Mouse (Mus musculus): ENCODE data around the gene Dnah17.

Dnah17 gene

GRCm38 (mm10) chr11:118023475-118023874, 107.0 kb downstream of the Dnah17 start:
- no peak for DNase-seq (ENCODE audit: low spot score)

GRCm38 (mm10) chr11:118021806-118022205, 108.6 kb downstream of the Dnah17 start:
- peak; percentile 55 for DNase-seq (ENCODE audit: low spot score)

- DNase-seq (ENCODE audit: low spot score): no peak
Observed at GRCm38 (mm10) chr11:118018328-118018727, 112.1 kb downstream of the Dnah17 start.

GRCm38 (mm10) chr11:118015381-118016145, 114.9 kb downstream of the Dnah17 start:
- DNase-seq (ENCODE audit: low spot score): no peak

- DNase-seq (ENCODE audit: low spot score): no peak
Observed at GRCm38 (mm10) chr11:118014391-118014995, 115.9 kb downstream of the Dnah17 start.

- DNase-seq (ENCODE audit: low spot score): no peak
Observed at GRCm38 (mm10) chr11:118013339-118013738, 117.1 kb downstream of the Dnah17 start.

GRCm38 (mm10) chr11:118012595-118012994, 117.8 kb downstream of the Dnah17 start:
- DNase-seq (ENCODE audit: low spot score): no peak

GRCm38 (mm10) chr11:118009865-118010571, 120.4 kb downstream of the Dnah17 start:
- DNase-seq (ENCODE audit: low spot score): no peak

- DNase-seq (ENCODE audit: low spot score): no peak
Observed at GRCm38 (mm10) chr11:118008843-118009242, 121.6 kb downstream of the Dnah17 start.

GRCm38 (mm10) chr11:118008144-118008805, 122.2 kb downstream of the Dnah17 start:
- DNase-seq (ENCODE audit: low spot score): no peak

GRCm38 (mm10) chr11:118007460-118008143, 122.8 kb downstream of the Dnah17 start:
- no peak for DNase-seq (ENCODE audit: low spot score)

GRCm38 (mm10) chr11:118004217-118004616, 126.2 kb downstream of the Dnah17 start:
- no peak for DNase-seq (ENCODE audit: low spot score)

GRCm38 (mm10) chr11:118003718-118004117, 126.7 kb downstream of the Dnah17 start:
- no peak for DNase-seq (ENCODE audit: low spot score)

- no peak for DNase-seq (ENCODE audit: low spot score)
Observed at GRCm38 (mm10) chr11:118003176-118003575, 127.3 kb downstream of the Dnah17 start.

- DNase-seq (ENCODE audit: low spot score): no peak
Observed at GRCm38 (mm10) chr11:118000565-118001215, 129.7 kb downstream of the Dnah17 start.

- DNase-seq (ENCODE audit: low spot score): no peak
Observed at GRCm38 (mm10) chr11:118000083-118000482, 130.4 kb downstream of the Dnah17 start.

GRCm38 (mm10) chr11:117999260-117999934, 131.0 kb downstream of the Dnah17 start:
- no peak for DNase-seq (ENCODE audit: low spot score)

- DNase-seq (ENCODE audit: low spot score): no peak
Observed at GRCm38 (mm10) chr11:117998356-117998755, 132.1 kb downstream of the Dnah17 start.

GRCm38 (mm10) chr11:117997085-117997484, 133.3 kb downstream of the Dnah17 start:
- DNase-seq (ENCODE audit: low spot score): no peak

GRCm38 (mm10) chr11:117996066-117996465, 134.4 kb downstream of the Dnah17 start:
- no peak for DNase-seq (ENCODE audit: low spot score)

GRCm38 (mm10) chr11:117995661-117996060, 134.8 kb downstream of the Dnah17 start:
- no peak for DNase-seq (ENCODE audit: low spot score)
